Mouse (Mus musculus) intestine, postnatal 0 days (tissue): ENCODE measurements around the gene Wbp11. TPM values are rescaled to one million over a fixed set of nuclear protein-coding genes. Genes with fewer than 3 reads are reported as not detected.
A peak's percentile ranks its signal among the peaks of the same experiment; 100 is the strongest.

Experiments
- ATAC-seq: fragments of 200-750 bp; cut with Nextera tagmentation; 2 replicates; pipeline ENCODE4 v1.8.0; 2017; ENCODE audit warnings: mild to moderate bottlenecking, moderate TSS enrichment, moderate library complexity
- H3K27ac ChIP-seq: fragments of 300-500 bp; sonication (generic); 2 replicates; pipeline ENCODE4 v1.5.1; 2014; ENCODE audit warnings: mild to moderate bottlenecking, low read depth, low read length, moderate library complexity
- H3K27me3 ChIP-seq: fragments of 300-500 bp; sonication (generic); replicated peaks from 2 replicates; pipeline ENCODE4 v1.6.1; 2014; ENCODE audit warnings: low read length, mixed read lengths; ENCODE audit not compliant: control insufficient read depth, insufficient read depth
- H3K36me3 ChIP-seq: fragments of 300-500 bp; sonication (generic); 2 replicates; pipeline ENCODE4 v1.6.1; 2014; ENCODE audit warnings: mild to moderate bottlenecking, moderate library complexity; ENCODE audit not compliant: control insufficient read depth, insufficient read depth
- H3K4me1 ChIP-seq: fragments of 300-500 bp; sonication (generic); replicated peaks from 2 replicates; pipeline ENCODE4 v1.6.1; 2014; ENCODE audit warnings: antibody characterized with exemption, low read length, mixed read lengths; ENCODE audit not compliant: control insufficient read depth, insufficient read depth
- H3K4me2 ChIP-seq: fragments of 300-500 bp; sonication (generic); replicated peaks from 2 replicates; pipeline ENCODE4 v1.6.1; 2014; ENCODE audit warnings: low read depth, mild to moderate bottlenecking, moderate library complexity
- H3K4me3 ChIP-seq: fragments of 300-500 bp; sonication (generic); 2 replicates; pipeline ENCODE4 v1.5.1; 2014; ENCODE audit warnings: low read depth, low read length
- H3K9ac ChIP-seq: fragments of 300-500 bp; sonication (generic); 2 replicates; pipeline ENCODE4 v1.6.1; 2014; ENCODE audit warnings: mild to moderate bottlenecking, low read depth, low read length
- H3K9me3 ChIP-seq: fragments of 300-500 bp; sonication (generic); 2 replicates; pipeline ENCODE4 v1.6.1; 2016; ENCODE audit warnings: mixed run types; ENCODE audit not compliant: control insufficient read depth
- CTCF ChIP-seq: sonication (generic); IDR thresholded peaks from 2 replicates; pipeline ENCODE4 v1.5.1; 2016; ENCODE audit warnings: low read depth, mild to moderate bottlenecking, control low read depth, antibody characterized with exemption, moderate library complexity
- WGBS: fragments of 180-500 bp; shearing (Covaris S2); extraction: QIAGEN DNeasy Blood & Tissue Kit; methylation state at CpG from one replicate; pipeline ENCODE4 v1.1.7; 2014; 5-methylcytosine and 5-hydroxymethylcytosine counted together
- polyA plus RNA-seq: library from polyadenylated mRNA; unstranded; fragments of >200 nt; fragmentation: Nextera tagmentation; extraction: Ambion mirVana; gene quantifications from 2 replicates; pipeline ENCODE4 v1.2.1, GENCODE M21; 2015

Wbp11 gene
- polyA plus RNA-seq, 1 experiment from 2014 or later, result 41.4 TPM

DNA sequence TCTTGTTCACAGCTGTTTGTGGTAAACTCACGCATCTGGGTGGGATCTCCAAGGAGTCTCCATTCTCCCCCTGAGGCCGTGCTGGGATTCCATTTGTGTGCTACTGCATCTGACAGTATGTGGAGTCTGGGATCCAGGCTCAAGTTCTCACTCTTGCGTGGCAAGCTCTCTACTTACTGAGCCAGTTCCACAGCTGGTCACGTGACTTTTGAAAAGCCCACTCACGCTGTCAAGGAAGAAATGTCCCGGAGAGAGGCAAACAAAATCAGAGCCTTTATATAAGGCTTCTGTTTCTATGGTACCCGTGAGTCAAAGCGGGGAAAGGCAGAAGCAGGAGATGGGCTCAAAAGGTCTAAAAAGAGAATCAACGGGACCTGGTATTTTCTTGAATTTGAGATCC lies 45.3 kb downstream of the Wbp11 start:
- Histone ChIP-seq H3K9me3 (no peaks in the 10 kb centered on the region), H3K4me3 (no peak overlapping the region), H3K9ac (no peak overlapping the region), H3K4me2 (peak overlapping the region; percentile 64), H3K27ac (peak overlapping the region; percentile 73; the same call in 1 of the 2 replicates), H3K36me3 (no peaks in the 10 kb centered on the region), H3K4me1 (no peaks in the 10 kb centered on the region; the same call in 1 of the 2 replicates), H3K27me3 (no peaks in the 10 kb centered on the region)
- TF ChIP-seq CTCF, result no peak
- no peak for ATAC-seq
- WGBS, result 52% methylated on average over 9 of the region's 9 CpGs

DNA sequence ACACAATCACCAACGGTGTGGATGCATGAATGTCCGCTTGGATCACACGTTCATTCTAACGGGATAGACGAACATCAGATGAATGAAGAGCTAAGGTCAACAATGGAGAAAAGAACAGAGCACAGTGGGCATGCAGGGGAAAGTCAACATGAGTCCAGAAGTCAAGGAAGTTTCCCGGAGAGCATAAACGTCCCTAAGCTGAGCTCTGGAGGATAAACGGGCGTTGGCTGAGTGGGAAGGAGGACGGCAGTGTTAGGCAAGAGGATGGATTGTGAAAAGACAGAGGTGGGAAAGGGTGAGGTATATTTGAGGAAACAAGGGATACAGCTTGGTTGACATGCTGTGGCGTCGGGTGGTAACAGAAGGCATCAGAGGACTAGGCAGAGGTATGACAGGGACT lies 45.9 kb downstream of the Wbp11 start:
- WGBS, result 37% methylated on average over 12 of the region's 12 CpGs
- H3K4me2 ChIP-seq, result peak overlapping the region; percentile 64
- H3K27ac ChIP-seq, result peak overlapping the region; percentile 73
- H3K27me3 ChIP-seq, result no peaks in the 10 kb centered on the region
- peak overlapping the region; percentile 59; the same call in 1 of the 2 replicates for H3K4me3 ChIP-seq
- H3K9me3 ChIP-seq, result no peaks in the 10 kb centered on the region
- peak; percentile 61 for ATAC-seq
- no peaks in the 10 kb centered on the region for H3K36me3 ChIP-seq
- no peak overlapping the region for H3K9ac ChIP-seq
- TF ChIP-seq CTCF, result no peak
- H3K4me1 ChIP-seq, result no peaks in the 10 kb centered on the region; the same call in 1 of the 2 replicates

DNA sequence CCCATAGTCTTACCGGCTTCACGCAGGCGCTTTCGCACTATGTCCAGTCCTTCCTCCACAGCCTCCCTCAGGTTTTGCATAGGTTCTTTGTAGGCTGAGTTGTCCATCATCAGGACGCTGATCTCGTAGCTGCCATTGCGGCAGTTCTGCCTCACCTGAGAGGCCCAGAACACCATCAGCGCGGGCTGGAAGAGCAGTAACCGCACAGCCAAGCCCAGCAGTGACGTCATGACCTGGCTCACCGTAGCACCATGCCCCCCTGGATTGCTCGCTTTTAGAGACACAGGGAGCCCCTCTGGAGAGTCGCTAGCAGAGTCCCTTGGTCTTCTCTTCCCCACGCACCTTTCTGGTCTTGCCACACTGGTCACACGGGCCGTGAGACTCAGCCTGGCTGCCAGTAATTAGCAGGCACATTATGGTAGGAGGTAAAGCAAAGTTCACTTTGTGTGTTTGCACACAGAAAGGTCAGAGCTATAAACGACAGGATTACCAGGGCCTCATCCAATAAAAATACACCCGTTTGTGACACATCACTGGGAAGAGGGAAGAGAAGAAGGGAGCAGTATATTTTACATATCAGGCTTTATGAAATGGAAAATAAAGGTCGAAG lies 46.6 kb downstream of the Wbp11 start, which contains the start of gene Gucy2c:
Gene Gucy2c (minus strand): TSS at position 389 of the 610 bp plus-strand sequence.
- peak within 1 kb of the TSS; percentile 64 for H3K4me2 ChIP-seq
- peak; percentile 92 for ATAC-seq
- WGBS, result 34% methylated on average over 20 of the region's 20 CpGs
- H3K4me3 ChIP-seq, result peak within 1 kb of the TSS; percentile 59
- H3K27me3 ChIP-seq, result no peaks in the 10 kb centered on the region
- no peaks in the 10 kb centered on the region for H3K36me3 ChIP-seq
- no peak for TF ChIP-seq CTCF
- H3K27ac ChIP-seq, result peak within 1 kb of the TSS; percentile 92
- no peaks in the 10 kb centered on the region for H3K9me3 ChIP-seq
- no peaks in the 10 kb centered on the region; the same call in 1 of the 2 replicates for H3K4me1 ChIP-seq
- peak within 1 kb of the TSS; percentile 72 for H3K9ac ChIP-seq

DNA sequence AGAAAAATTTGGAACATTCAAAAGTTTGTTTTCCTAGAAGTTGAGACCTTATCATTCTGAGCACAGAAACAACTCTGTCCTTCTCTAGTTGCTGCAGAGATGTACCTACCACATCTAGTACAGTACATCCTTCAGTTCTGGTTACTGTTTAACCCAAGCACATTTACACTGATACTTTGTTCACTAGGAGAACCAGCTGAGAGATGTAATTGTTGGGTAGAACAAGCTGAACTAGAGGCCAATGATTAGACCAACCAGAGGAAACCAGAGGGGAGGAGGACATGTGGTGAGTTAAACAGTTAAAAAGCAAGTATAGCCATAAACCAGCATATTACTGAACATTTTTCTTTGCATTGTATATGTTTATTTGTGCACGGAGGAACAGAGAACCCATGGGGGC lies 51.6 kb downstream of the Wbp11 start:
- WGBS, result 35% methylated on average over 1 of the region's 1 CpGs
- ATAC-seq, result peak; percentile 70
- Histone ChIP-seq H3K9ac (no peak overlapping the region), H3K36me3 (no peaks in the 10 kb centered on the region; the same call in 1 of the 2 replicates), H3K4me3 (no peak overlapping the region), H3K4me1 (peaks cover 8% of the 10 kb centered on the region), H3K27ac (0 out of 2 replicates have a peak overlapping the region, but pooled peaks have one; percentile 2), H3K27me3 (no peaks in the 10 kb centered on the region), H3K9me3 (no peaks in the 10 kb centered on the region), H3K4me2 (no peak overlapping the region; the same call in 1 of the 2 replicates)
- no peak for TF ChIP-seq CTCF

DNA sequence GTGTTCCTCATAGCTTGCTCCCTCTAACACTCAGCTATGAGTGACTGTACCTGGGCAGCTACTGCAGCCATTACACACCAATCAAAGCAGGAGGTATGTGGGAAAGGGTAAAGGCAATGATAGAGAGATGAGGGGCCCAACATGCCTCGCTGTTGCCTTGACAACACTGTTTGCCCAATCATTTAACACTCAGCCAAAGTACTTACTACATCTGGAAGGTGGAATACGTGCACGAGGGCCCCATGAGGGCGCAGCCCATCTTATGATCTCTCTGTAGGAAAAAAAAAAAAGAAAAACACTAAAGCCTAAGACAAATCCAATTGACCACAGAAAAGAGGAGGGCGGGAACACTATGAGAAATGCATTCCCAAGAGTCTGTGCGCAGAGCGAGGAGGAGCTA lies 58.2 kb downstream of the Wbp11 start:
- Histone ChIP-seq H3K4me2 (no peak overlapping the region), H3K4me1 (no peaks in the 10 kb centered on the region), H3K36me3 (peaks cover 25% of the 10 kb centered on the region), H3K9ac (no peak overlapping the region), H3K27ac (peak overlapping the region; percentile 57; the same call in 1 of the 2 replicates), H3K27me3 (no peaks in the 10 kb centered on the region), H3K4me3 (no peak overlapping the region), H3K9me3 (no peaks in the 10 kb centered on the region)
- 46% methylated on average over 7 of the region's 7 CpGs for WGBS
- TF ChIP-seq CTCF, result no peak
- ATAC-seq, result peak; percentile 94

DNA sequence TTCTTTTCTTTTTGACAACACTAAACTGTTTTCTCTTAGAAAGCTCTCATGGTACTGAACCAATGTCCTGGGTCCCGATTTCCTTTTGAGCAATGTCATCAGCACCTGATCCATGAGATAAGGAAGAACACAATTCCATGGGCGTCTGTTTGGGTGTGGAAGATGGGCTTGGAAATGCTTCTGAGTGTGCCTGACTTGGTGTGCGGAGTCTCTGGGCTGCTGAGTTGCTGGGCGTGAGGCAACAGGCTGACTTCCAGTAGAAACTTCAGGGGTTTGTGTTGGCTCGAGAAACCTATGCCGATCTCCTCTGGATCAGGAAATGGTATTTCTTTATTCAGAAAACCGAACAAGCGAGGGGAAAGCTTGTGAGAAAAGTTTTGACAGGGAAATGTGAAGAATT lies 58.9 kb downstream of the Wbp11 start:
- no peak overlapping the region for H3K9ac ChIP-seq
- no peak overlapping the region for H3K4me3 ChIP-seq
- H3K27me3 ChIP-seq, result no peaks in the 10 kb centered on the region
- no peak for ATAC-seq
- H3K9me3 ChIP-seq, result no peaks in the 10 kb centered on the region
- TF ChIP-seq CTCF, result no peak
- 75% methylated on average over 8 of the region's 8 CpGs for WGBS
- H3K4me1 ChIP-seq, result no peaks in the 10 kb centered on the region; the same call in 1 of the 2 replicates
- no peak overlapping the region for H3K4me2 ChIP-seq
- peak overlapping the region; percentile 57; the same call in 1 of the 2 replicates for H3K27ac ChIP-seq
- peaks cover 25% of the 10 kb centered on the region for H3K36me3 ChIP-seq
